Mouse (Mus musculus): ENCODE results near the gene Phlpp1.

DNA sequence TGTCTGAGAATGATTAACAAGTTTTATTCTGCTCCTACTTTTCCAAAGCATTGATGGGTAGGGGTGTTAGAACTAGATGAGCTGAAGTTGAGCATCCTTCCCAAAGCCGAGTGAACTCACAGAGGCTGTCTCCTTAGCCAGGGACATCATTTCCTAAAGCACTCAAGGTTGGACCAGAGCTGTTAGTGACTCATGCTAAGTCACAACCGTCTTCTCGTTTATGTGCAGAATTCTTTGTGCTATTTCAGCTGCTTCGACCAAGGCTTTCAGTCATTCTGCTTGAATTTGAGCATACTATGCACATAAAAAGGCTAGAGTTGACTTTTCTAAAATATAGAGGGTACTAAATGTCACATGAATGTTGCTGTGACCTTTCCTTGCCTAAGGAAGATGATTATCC, 142.9 kb downstream of the Phlpp1 start:
- TF ChIP-seq POLR2A (IDR thresholded peaks at IDR 0.05; ENCODE audit: borderline replicate concordance, low read depth, low read length) (no peak), CTCF (IDR thresholded peaks at IDR 0.05; ENCODE audit: low read depth, low read length) (no peak)

Data from bone marrow macrophage, adult 2 months (primary cell).